Mouse (Mus musculus): ENCODE results near the gene Tex46. TPM values are rescaled to one million over a fixed set of nuclear protein-coding genes. Genes with fewer than 3 reads are reported as not detected.

Gene Tex46
- polyA plus RNA-seq, 1 experiment: not detected

Other genes with a start within 250 kb of the Tex46 start
- 0.05 and 0.16 TPM in 2 replicates for gene Htr1d, start 186.9 kb upstream of the Tex46 start, polyA plus RNA-seq (2012; rRNA removed)
- 0.46 and 0.82 TPM in 2 replicates for gene 6030445D17Rik, start 148.2 kb upstream of the Tex46 start, polyA plus RNA-seq (2012; rRNA removed)
- gene Luzp1, start 140.7 kb upstream of the Tex46 start, polyA plus RNA-seq (2012; rRNA removed): 18.1 and 27.4 TPM in 2 replicates
- 23.9 and 26.0 TPM in 2 replicates for gene Kdm1a, start 7.7 kb upstream of the Tex46 start, polyA plus RNA-seq (2012; rRNA removed)
- 0.07 TPM in 1 of 2 replicates, not detected in the other for gene Lactbl1, start 12.2 kb downstream of the Tex46 start, polyA plus RNA-seq (2012; rRNA removed)
- 26.2 and 47.4 TPM in 2 replicates for gene Ephb2, start 225.6 kb downstream of the Tex46 start, polyA plus RNA-seq (2012; rRNA removed)